Mouse (Mus musculus): ENCODE measurements at regions not wholly inside any gene's neighbourhood (a gene's known extent, or its start where the extent isn't known, plus 50 kb on each side); places are given as distances from the start of the nearest gene placed in this dataset.

- TF ChIP-seq CTCF (IDR thresholded peaks at IDR 0.05) (no peak), POLR2A (IDR thresholded peaks at IDR 0.05; ENCODE audit: insufficient read depth, low read depth, low read length) (no peak), EP300 (IDR thresholded peaks at IDR 0.05; ENCODE audit: insufficient read depth, low read depth, low read length) (no peak)
Measured at GRCm38 (mm10) chr16:50783784-50784650, 193.1 kb upstream of the Ccdc54 start.
